Mouse (Mus musculus): ENCODE data around the gene Tigd4. TPM values are rescaled to one million over a fixed set of nuclear protein-coding genes. Genes with fewer than 3 reads are reported as not detected.

Tigd4 gene
- total RNA-seq, 1 experiment from 2014 or later = not detected

GRCm38 (mm10) chr3:84598756-84599155, 5.4 kb downstream of the Tigd4 start:
- ATAC-seq (replicated peaks in 1 of 2; ENCODE audit: insufficient read depth in 1 of 2, low FRiP score in 2 of 2, low TSS enrichment in 1 of 2, low read depth in 1 of 2, poor library complexity in 2 of 2, severe bottlenecking in 2 of 2) = no peak

- no peak; a peak in 1 of 4 replicates for ATAC-seq (replicated peaks in 1 of 2; ENCODE audit: insufficient read depth in 1 of 2, low FRiP score in 2 of 2, low TSS enrichment in 1 of 2, low read depth in 1 of 2, poor library complexity in 2 of 2, severe bottlenecking in 2 of 2)
Measured at GRCm38 (mm10) chr3:84601870-84602495, 8.6 kb downstream of the Tigd4 start.

- ATAC-seq (replicated peaks in 1 of 2; ENCODE audit: insufficient read depth in 1 of 2, low FRiP score in 2 of 2, low TSS enrichment in 1 of 2, low read depth in 1 of 2, poor library complexity in 2 of 2, severe bottlenecking in 2 of 2) = no peak
Measured at GRCm38 (mm10) chr3:84602759-84603158, 9.4 kb downstream of the Tigd4 start.

GRCm38 (mm10) chr3:84603212-84603611, 9.8 kb downstream of the Tigd4 start:
- ATAC-seq (replicated peaks in 1 of 2; ENCODE audit: insufficient read depth in 1 of 2, low FRiP score in 2 of 2, low TSS enrichment in 1 of 2, low read depth in 1 of 2, poor library complexity in 2 of 2, severe bottlenecking in 2 of 2) = no peak

GRCm38 (mm10) chr3:84610183-84610710, 16.9 kb downstream of the Tigd4 start:
- no peak for ATAC-seq (replicated peaks in 1 of 2; ENCODE audit: insufficient read depth in 1 of 2, low FRiP score in 2 of 2, low TSS enrichment in 1 of 2, low read depth in 1 of 2, poor library complexity in 2 of 2, severe bottlenecking in 2 of 2)

GRCm38 (mm10) chr3:84615050-84615855, 21.9 kb downstream of the Tigd4 start:
- peak; percentile 80 to 92 for ATAC-seq (replicated peaks in 1 of 2; ENCODE audit: insufficient read depth in 1 of 2, low FRiP score in 2 of 2, low TSS enrichment in 1 of 2, low read depth in 1 of 2, poor library complexity in 2 of 2, severe bottlenecking in 2 of 2)

GRCm38 (mm10) chr3:84615856-84616225, 22.5 kb downstream of the Tigd4 start:
- ATAC-seq (replicated peaks in 1 of 2; ENCODE audit: insufficient read depth in 1 of 2, low FRiP score in 2 of 2, low TSS enrichment in 1 of 2, low read depth in 1 of 2, poor library complexity in 2 of 2, severe bottlenecking in 2 of 2) = no peak

- no peak for ATAC-seq (replicated peaks in 1 of 2; ENCODE audit: insufficient read depth in 1 of 2, low FRiP score in 2 of 2, low TSS enrichment in 1 of 2, low read depth in 1 of 2, poor library complexity in 2 of 2, severe bottlenecking in 2 of 2)
Measured at GRCm38 (mm10) chr3:84618627-84619026, 25.3 kb downstream of the Tigd4 start.

- no peak for ATAC-seq (replicated peaks in 1 of 2; ENCODE audit: insufficient read depth in 1 of 2, low FRiP score in 2 of 2, low TSS enrichment in 1 of 2, low read depth in 1 of 2, poor library complexity in 2 of 2, severe bottlenecking in 2 of 2)
Measured at GRCm38 (mm10) chr3:84619056-84619455, 25.7 kb downstream of the Tigd4 start.

GRCm38 (mm10) chr3:84619725-84620124, 26.4 kb downstream of the Tigd4 start:
- no peak for ATAC-seq (replicated peaks in 1 of 2; ENCODE audit: insufficient read depth in 1 of 2, low FRiP score in 2 of 2, low TSS enrichment in 1 of 2, low read depth in 1 of 2, poor library complexity in 2 of 2, severe bottlenecking in 2 of 2)

GRCm38 (mm10) chr3:84622026-84622425, 28.7 kb downstream of the Tigd4 start:
- peak; percentile 66 to 71 for ATAC-seq (replicated peaks in 1 of 2; ENCODE audit: insufficient read depth in 1 of 2, low FRiP score in 2 of 2, low TSS enrichment in 1 of 2, low read depth in 1 of 2, poor library complexity in 2 of 2, severe bottlenecking in 2 of 2)

GRCm38 (mm10) chr3:84631586-84631985, 38.2 kb downstream of the Tigd4 start:
- no peak for ATAC-seq (replicated peaks in 1 of 2; ENCODE audit: insufficient read depth in 1 of 2, low FRiP score in 2 of 2, low TSS enrichment in 1 of 2, low read depth in 1 of 2, poor library complexity in 2 of 2, severe bottlenecking in 2 of 2)

- ATAC-seq (replicated peaks in 1 of 2; ENCODE audit: insufficient read depth in 1 of 2, low FRiP score in 2 of 2, low TSS enrichment in 1 of 2, low read depth in 1 of 2, poor library complexity in 2 of 2, severe bottlenecking in 2 of 2) = no peak
Measured at GRCm38 (mm10) chr3:84637095-84637494, 43.7 kb downstream of the Tigd4 start.

GRCm38 (mm10) chr3:84637890-84638578, 44.7 kb downstream of the Tigd4 start:
- no peak; a peak in 1 of 4 replicates for ATAC-seq (replicated peaks in 1 of 2; ENCODE audit: insufficient read depth in 1 of 2, low FRiP score in 2 of 2, low TSS enrichment in 1 of 2, low read depth in 1 of 2, poor library complexity in 2 of 2, severe bottlenecking in 2 of 2)

- ATAC-seq (replicated peaks in 1 of 2; ENCODE audit: insufficient read depth in 1 of 2, low FRiP score in 2 of 2, low TSS enrichment in 1 of 2, low read depth in 1 of 2, poor library complexity in 2 of 2, severe bottlenecking in 2 of 2) = no peak
Measured at GRCm38 (mm10) chr3:84638858-84639257, 45.5 kb downstream of the Tigd4 start.

GRCm38 (mm10) chr3:84639767-84640500, 46.6 kb downstream of the Tigd4 start:
- ATAC-seq (replicated peaks in 1 of 2; ENCODE audit: insufficient read depth in 1 of 2, low FRiP score in 2 of 2, low TSS enrichment in 1 of 2, low read depth in 1 of 2, poor library complexity in 2 of 2, severe bottlenecking in 2 of 2) = no peak

- ATAC-seq (replicated peaks in 1 of 2; ENCODE audit: insufficient read depth in 1 of 2, low FRiP score in 2 of 2, low TSS enrichment in 1 of 2, low read depth in 1 of 2, poor library complexity in 2 of 2, severe bottlenecking in 2 of 2) = no peak
Measured at GRCm38 (mm10) chr3:84640536-84640935, 47.2 kb downstream of the Tigd4 start.
